Mouse (Mus musculus): Measurements from ENCODE around the gene Myof. TPM values are rescaled to one million over a fixed set of nuclear protein-coding genes. Genes with fewer than 3 reads are reported as not detected.

Myof gene
- total and polyA plus RNA-seq, 3 experiments = 0.55 TPM; not detected in 2

DNA sequence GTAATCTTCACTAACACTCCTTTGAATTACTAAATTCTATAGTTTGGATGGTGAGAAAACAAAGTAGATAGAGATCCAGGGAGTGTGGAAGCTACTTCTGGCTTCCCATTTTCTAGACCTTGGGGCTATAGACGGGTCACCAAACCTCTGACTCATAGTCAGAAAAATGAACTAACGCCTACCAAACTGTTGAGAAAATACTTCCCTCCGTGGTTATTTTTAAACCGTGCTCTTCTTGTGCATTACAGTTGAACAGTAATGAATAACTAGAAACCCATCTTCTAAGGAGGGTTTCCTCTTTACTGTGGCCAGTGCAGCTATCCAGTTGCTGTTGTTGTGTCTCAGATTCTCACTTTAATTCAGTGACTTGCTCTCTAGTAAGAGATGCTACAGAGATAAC lies 20.7 kb downstream of the Myof start:
- no peak overlapping the region for H3K4me3 ChIP-seq (ENCODE audit: low read depth, low read length)
- no peaks in the 10 kb centered on the region for H3K4me1 ChIP-seq (ENCODE audit: insufficient read depth, low read depth, low read length)
- ATAC-seq (ENCODE audit: extremely low read depth, insufficient number of reproducible peaks, low FRiP score, poor library complexity, severe bottlenecking) (no peak), DNase-seq (ENCODE audit: low spot score) (no peak)
- TF ChIP-seq CTCF (IDR thresholded peaks at IDR 0.05; ENCODE audit: low read depth, low read length) (no peak), GATA1 (IDR thresholded peaks at IDR 0.05; ENCODE audit: borderline replicate concordance, low read length) (no peak), GATA2 (IDR thresholded peaks at IDR 0.05; ENCODE audit: borderline replicate concordance, low read depth, low read length) (no peak), TAL1 (conservative IDR thresholded peaks at IDR 0.05; ENCODE audit: low read depth, low read length) (no peak)
- peaks cover 3% of the 10 kb centered on the region; the same call in 1 of the 2 replicates for H3K27me3 ChIP-seq (ENCODE audit: insufficient read depth, low read length)
- H3K36me3 ChIP-seq (replicated peaks) = no peaks in the 10 kb centered on the region
- no peaks in the 10 kb centered on the region for H3K9me3 ChIP-seq (replicated peaks)

DNA sequence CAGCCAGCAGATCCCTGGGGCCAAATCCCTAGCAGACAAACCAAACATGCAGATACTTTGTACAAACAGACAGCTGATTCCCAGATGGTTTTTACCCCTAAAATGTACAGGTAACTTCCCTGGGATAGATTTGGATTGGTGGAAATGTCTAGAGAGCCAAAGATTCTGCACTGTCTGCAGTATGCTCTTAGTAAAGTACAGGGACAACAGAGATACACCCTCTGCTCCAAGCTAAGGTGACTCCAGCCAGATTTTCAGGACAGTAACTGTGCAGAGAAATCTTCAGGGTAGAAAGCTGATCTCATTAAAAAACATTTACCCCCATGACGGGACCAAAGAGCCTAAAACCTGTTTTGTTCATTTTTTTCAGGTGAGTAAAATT lies 27.5 kb downstream of the Myof start:
- TF ChIP-seq POLR2AphosphoS5 (IDR thresholded peaks at IDR 0.05; ENCODE audit: insufficient replicate concordance, low read depth, low read length) (no peak), GATA1 (IDR thresholded peaks at IDR 0.05; ENCODE audit: borderline replicate concordance, low read length) (no peak), GATA2 (IDR thresholded peaks at IDR 0.05; ENCODE audit: borderline replicate concordance, low read depth, low read length) (no peak), TAL1 (conservative IDR thresholded peaks at IDR 0.05; ENCODE audit: low read depth, low read length) (no peak), CTCF (IDR thresholded peaks at IDR 0.05; ENCODE audit: low read depth, low read length) (no peak)

GRCm38 (mm10) chr19:38015180-38015872 lies 28.1 kb downstream of the Myof start:
- no peak for ATAC-seq (ENCODE audit: extremely low read depth, insufficient number of reproducible peaks, low FRiP score, poor library complexity, severe bottlenecking)

More for the DNA sequence above, 27.5 kb downstream of the Myof start:
- no peak for DNase-seq (ENCODE audit: low spot score)
- Histone ChIP-seq H3K4me3 (ENCODE audit: low read depth, low read length) (no peak overlapping the region), H3K27me3 (ENCODE audit: insufficient read depth, low read length) (peaks cover 6% of the 10 kb centered on the region; the same call in 1 of the 2 replicates), H3K9me3 (replicated peaks) (no peaks in the 10 kb centered on the region), H3K36me3 (replicated peaks) (no peaks in the 10 kb centered on the region), H3K4me1 (ENCODE audit: insufficient read depth, low read depth, low read length) (no peaks in the 10 kb centered on the region)
- no peak for ATAC-seq (ENCODE audit: extremely low read depth, insufficient number of reproducible peaks, low FRiP score, poor library complexity, severe bottlenecking)

DNA sequence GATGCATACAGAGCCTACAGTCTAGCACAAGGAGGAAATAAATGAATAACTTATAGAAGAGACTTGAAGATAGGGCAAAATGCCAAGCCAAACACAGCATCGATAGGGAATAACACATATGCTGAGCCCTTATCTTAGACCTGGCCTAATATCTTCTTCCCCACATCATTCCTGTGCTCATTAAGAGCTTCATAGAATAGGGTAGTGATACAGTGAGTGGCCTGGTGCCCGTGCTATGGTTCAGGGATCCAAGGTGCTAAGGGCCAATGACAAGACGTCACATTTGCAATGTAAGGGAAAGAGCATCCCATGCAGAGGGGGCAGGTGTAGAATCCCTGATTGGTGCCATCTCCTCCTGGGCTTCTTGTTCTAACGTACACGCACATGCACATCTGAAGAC lies 28.9 kb downstream of the Myof start:
- peaks cover 6% of the 10 kb centered on the region; the same call in 1 of the 2 replicates for H3K27me3 ChIP-seq (ENCODE audit: insufficient read depth, low read length)
- no peaks in the 10 kb centered on the region for H3K9me3 ChIP-seq (replicated peaks)
- DNase-seq (ENCODE audit: low spot score) (no peak), ATAC-seq (ENCODE audit: extremely low read depth, insufficient number of reproducible peaks, low FRiP score, poor library complexity, severe bottlenecking) (no peak)
- H3K36me3 ChIP-seq (replicated peaks) = no peaks in the 10 kb centered on the region
- no peaks in the 10 kb centered on the region for H3K4me1 ChIP-seq (ENCODE audit: insufficient read depth, low read depth, low read length)
- no peak overlapping the region for H3K4me3 ChIP-seq (ENCODE audit: low read depth, low read length)
- TF ChIP-seq POLR2AphosphoS5 (IDR thresholded peaks at IDR 0.05; ENCODE audit: insufficient replicate concordance, low read depth, low read length) = no peak
- TF ChIP-seq TAL1 (conservative IDR thresholded peaks at IDR 0.05; ENCODE audit: low read depth, low read length) = no peak
- TF ChIP-seq CTCF (IDR thresholded peaks at IDR 0.05; ENCODE audit: low read depth, low read length) = no peak
- no peak for TF ChIP-seq GATA2 (IDR thresholded peaks at IDR 0.05; ENCODE audit: borderline replicate concordance, low read depth, low read length)
- TF ChIP-seq GATA1 (IDR thresholded peaks at IDR 0.05; ENCODE audit: borderline replicate concordance, low read length) = no peak

More at GRCm38 (mm10) chr19:38015180-38015872, 28.1 kb downstream of the Myof start:
- TF ChIP-seq GATA1 (IDR thresholded peaks at IDR 0.05; ENCODE audit: borderline replicate concordance, low read length) (no peak), POLR2AphosphoS5 (IDR thresholded peaks at IDR 0.05; ENCODE audit: insufficient replicate concordance, low read depth, low read length) (no peak), CTCF (IDR thresholded peaks at IDR 0.05; ENCODE audit: low read depth, low read length) (no peak)
- Histone ChIP-seq H3K9me3 (replicated peaks) (no peaks in the 10 kb centered on the region), H3K4me3 (ENCODE audit: low read depth, low read length) (no peak overlapping the region), H3K4me1 (ENCODE audit: insufficient read depth, low read depth, low read length) (no peaks in the 10 kb centered on the region), H3K36me3 (replicated peaks) (no peaks in the 10 kb centered on the region), H3K27me3 (ENCODE audit: insufficient read depth, low read length) (peaks cover 6% of the 10 kb centered on the region; the same call in 1 of the 2 replicates)
- no peak for DNase-seq (ENCODE audit: low spot score)

DNA sequence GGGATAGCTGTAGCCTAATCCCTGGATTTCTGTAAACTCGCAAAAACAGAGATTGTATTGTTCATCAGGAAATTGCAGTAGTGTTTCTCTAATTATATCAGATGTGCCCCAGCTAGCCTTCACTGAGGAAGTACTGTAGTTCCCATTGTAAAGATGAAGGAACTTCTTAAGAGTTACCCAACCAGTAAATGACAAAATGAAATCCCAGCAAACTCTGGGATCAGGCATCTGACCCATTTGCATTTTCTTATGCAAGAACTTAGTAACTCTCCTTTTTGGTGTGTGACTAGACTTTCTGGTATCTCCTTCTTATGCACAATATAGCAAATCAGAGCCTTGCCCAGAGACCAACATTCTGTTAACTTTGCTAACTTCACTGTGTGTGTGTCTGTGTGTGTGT lies 32.0 kb downstream of the Myof start:
- TF ChIP-seq CTCF (IDR thresholded peaks at IDR 0.05; ENCODE audit: low read depth, low read length) (no peak), TAL1 (conservative IDR thresholded peaks at IDR 0.05; ENCODE audit: low read depth, low read length) (no peak), GATA1 (IDR thresholded peaks at IDR 0.05; ENCODE audit: borderline replicate concordance, low read length) (no peak), POLR2AphosphoS5 (IDR thresholded peaks at IDR 0.05; ENCODE audit: insufficient replicate concordance, low read depth, low read length) (no peak), GATA2 (IDR thresholded peaks at IDR 0.05; ENCODE audit: borderline replicate concordance, low read depth, low read length) (no peak)
- ATAC-seq (ENCODE audit: extremely low read depth, insufficient number of reproducible peaks, low FRiP score, poor library complexity, severe bottlenecking) = no peak
- Histone ChIP-seq H3K27me3 (ENCODE audit: insufficient read depth, low read length) (peaks cover 9% of the 10 kb centered on the region; the same call in 1 of the 2 replicates), H3K4me1 (ENCODE audit: insufficient read depth, low read depth, low read length) (no peaks in the 10 kb centered on the region), H3K9me3 (replicated peaks) (no peaks in the 10 kb centered on the region), H3K36me3 (replicated peaks) (no peaks in the 10 kb centered on the region), H3K4me3 (ENCODE audit: low read depth, low read length) (no peak overlapping the region)
- no peak for DNase-seq (ENCODE audit: low spot score)

GRCm38 (mm10) chr19:38004809-38005380 lies 38.5 kb downstream of the Myof start:
- Histone ChIP-seq H3K9me3 (replicated peaks) (no peaks in the 10 kb centered on the region), H3K4me1 (ENCODE audit: insufficient read depth, low read depth, low read length) (no peaks in the 10 kb centered on the region), H3K4me3 (ENCODE audit: low read depth, low read length) (no peak overlapping the region), H3K36me3 (replicated peaks) (no peaks in the 10 kb centered on the region), H3K27me3 (ENCODE audit: insufficient read depth, low read length) (peaks cover 7% of the 10 kb centered on the region; the same call in 1 of the 2 replicates)
- TF ChIP-seq GATA1 (IDR thresholded peaks at IDR 0.05; ENCODE audit: borderline replicate concordance, low read length) (no peak), CTCF (IDR thresholded peaks at IDR 0.05; ENCODE audit: low read depth, low read length) (no peak)
- no peak for ATAC-seq (ENCODE audit: extremely low read depth, insufficient number of reproducible peaks, low FRiP score, poor library complexity, severe bottlenecking)
- DNase-seq (ENCODE audit: low spot score) = no peak
